Mouse (Mus musculus) gastrocnemius, postnatal 4 days (tissue): ENCODE data around the gene Stap2. TPM values are rescaled to one million over a fixed set of nuclear protein-coding genes. Genes with fewer than 3 reads are reported as not detected.

Source experiments
- DNase-seq, 2 experiments: peaks; one replicate each; pipeline ENCODE4 v3.0.0; 2021 to 2022; ENCODE audit warnings: low spot score in 2 of 2, mixed read lengths in 2 of 2
- total RNA-seq, 2 experiments: library from RNA; stranded (reverse); gene quantifications; 2 replicates each; pipeline ENCODE4 v1.2.3; 2021

The Stap2 gene
- total RNA-seq, 2 experiments from 2014 or later, result 7.0 TPM

DNA sequence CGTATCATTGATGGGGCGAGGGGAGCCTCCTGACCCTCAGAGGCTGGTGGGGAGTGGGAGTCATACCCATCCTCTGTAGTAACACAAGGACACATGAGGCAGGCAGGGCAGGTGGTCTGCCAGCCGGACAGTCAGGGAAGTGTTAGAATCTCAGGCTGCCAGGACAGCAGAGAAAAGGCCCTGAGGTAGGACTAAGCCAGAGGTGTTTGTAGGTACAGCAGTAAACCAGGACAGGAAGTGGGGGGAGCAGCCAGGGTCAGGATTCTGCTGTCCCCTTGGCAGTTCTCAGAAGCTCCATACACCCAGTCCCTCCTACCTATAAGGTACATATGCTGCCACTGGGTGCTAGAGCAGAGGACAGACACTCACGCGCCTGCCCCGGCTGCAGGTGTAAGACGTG, 43.8 kb downstream of the Stap2 start:
- DNase-seq, result peak; percentile 5 to 11

DNA sequence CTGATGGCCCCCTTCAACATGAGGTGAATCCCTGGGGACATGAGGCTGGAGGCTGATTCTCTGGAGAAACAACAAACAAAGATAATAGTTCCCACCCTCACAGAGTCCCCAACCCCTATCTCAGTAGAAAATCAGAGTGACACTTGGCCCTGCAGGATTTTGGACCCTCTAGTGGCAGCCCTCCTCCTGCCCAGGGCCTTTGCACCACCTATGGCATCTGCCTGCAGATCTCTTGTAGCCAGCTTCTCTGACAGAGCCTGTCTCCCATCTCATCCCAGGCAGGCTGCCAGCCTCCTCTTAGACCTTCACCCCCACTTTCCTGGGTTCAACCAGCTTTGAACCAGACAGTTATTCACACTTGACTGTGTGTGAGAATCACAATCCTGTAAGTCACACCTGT, 44.6 kb downstream of the Stap2 start:
- DNase-seq, result peak in 1 of 2 experiments; percentile 15

DNA sequence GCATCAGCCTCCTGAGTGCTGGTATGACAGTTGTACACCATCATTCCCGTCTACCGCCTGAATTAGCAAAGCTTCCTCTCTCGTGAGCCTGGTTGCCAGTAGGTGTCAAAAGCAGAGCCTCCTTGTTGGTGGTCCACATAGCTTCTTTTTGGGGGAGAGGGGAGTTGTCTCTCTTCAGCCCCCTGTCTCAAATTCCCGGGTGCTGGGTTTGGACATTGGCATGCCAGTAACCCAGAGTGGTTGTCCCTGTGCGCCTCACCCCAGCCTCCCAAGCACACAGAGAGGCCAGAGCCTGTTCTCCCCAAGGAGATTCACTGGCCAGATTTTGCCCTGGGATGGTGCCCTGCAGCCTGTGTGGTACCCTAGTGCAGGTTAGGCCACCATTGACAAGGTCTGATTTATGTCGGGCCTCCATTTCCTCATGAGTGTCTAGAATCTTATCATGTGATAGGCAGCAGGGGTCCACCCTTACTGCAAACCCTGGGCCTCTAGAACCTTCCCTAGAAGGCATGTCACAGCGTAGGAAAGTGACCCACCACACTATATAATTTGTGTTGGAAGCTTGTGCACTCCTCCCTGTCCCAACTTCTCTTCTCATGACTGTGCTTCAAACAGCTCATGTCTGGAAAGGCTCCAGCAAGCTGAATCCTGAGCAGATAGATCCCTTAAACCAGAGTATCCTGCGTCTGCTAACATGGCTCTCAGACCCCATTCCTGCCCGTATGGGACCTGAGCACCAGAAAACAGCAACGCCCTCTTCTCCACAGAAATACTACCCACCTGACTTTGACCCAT, 45.2 kb downstream of the Stap2 start:
- peak in 1 of 2 experiments; percentile 16 for DNase-seq

DNA sequence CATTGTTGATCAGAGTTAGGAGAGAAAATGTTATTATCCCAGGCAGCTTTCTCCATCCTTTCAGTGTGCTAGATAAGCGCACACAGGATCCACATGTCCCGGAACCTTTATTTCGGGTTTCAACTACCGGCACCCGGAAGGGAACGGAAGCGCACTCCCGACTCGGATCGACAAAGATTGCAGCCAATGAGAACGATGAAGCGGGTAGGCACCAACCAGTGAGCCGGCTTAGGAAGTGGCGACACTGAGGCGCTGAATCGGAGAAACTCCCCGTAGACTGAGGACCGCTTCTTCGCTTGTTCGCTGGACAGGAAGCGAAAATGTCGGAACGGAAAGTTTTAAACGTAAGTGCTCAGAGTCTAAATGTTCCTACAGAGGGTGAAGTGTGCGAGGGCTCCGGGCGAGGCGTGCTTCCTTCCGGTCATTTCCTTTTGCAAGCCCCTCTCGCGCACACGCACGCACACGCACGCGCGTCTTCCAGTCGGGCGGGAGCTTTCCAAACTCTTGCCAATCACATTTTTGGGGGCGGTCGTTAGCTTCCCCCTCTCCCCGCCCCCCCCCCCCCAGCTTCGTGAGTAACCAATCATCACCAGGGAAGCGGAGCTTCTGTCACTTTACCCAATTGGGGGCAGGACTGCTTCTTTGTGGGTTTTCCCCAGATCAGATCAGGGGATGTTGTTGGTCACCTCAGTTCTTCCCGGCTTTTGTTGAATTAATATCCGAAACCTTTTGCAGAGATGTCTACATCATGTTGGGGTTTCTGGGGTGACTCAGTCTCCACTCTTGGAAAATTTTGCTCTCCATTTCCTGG, 46.3 kb downstream of the Stap2 start, which contains the start of gene Yju2:
TSS of gene Yju2 (plus strand) at position 182 of the 811 bp plus-strand sequence.
- DNase-seq, result peak; percentile 78 to 90

DNA sequence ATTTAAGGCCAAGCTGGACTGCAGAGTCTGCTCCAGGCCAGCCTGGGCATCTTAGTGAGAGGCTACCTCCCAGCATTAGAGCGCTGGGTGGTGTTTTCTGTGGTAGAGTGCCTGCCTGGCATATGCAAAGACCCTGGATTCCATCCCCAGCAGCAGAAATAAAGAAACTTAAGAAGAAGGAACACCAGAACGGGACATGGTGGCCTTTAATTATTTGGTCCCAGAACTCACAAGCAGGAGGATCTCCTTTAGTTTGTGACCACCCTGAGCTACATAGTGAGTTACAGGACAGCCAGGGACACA, 46.8 kb downstream of the Stap2 start:
- DNase-seq, result peak in 1 of 2 experiments; percentile 14

DNA sequence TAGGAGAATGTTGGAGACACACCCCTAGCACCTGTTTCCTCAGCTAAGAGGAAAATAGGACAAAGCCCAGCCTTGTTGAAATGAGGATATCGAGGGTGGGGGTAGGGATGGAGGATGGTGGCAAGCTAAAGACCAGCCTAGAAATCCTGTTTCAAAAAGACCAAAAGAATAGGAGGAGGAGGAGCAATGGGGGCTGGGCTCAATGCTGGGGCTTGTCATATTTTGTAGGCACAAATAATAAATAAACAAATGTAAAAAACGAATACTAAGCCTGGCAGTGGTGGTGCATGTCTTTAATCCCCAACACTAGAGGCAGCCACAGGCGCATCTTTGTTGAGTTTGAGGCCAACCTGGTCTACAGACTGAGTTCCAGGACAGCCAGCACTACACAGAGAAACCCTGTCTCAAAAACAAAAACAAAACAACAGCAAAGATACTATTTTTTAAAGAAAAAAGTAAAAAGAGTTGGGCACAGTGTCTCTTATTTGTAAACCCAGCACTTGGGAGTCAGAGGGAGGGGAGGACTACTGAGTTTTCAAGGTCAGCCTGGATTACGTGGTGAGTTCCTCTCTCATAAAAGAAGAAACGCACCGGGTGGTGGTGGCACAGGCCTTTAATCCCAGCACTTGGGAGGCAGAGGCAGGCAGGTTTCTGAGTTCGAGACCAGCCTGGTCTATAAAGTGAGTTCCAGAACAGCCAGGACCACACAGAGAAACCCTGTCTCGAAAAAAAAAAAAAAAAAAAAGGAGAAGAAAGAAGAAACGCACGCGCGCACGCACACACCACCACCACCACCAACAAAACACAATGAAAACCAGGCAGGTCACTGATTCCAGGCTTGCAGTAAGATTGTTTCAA, 47.4 kb downstream of the Stap2 start:
- peak in 1 of 2 experiments; percentile 15 for DNase-seq

DNA sequence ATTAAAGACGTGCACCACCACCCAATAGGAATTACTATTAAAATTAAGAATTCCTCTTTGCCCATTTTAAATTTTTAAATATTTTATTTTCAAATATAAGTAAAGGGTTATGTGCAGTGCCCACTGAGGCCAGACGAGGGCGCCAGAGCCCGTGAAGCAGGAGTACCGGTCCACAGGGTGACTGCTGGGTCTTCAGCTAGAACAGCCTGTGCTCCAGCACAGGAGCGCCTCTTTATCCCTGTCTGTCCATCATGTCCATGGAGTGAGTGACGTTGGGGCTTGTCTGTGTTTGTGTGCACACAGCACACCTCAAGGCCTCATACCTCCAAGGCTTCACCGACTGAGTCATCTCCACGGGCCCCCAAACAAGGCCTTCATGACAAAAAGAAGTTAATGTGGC, 48.2 kb downstream of the Stap2 start:
- DNase-seq, result peak; percentile 50 to 75

DNA sequence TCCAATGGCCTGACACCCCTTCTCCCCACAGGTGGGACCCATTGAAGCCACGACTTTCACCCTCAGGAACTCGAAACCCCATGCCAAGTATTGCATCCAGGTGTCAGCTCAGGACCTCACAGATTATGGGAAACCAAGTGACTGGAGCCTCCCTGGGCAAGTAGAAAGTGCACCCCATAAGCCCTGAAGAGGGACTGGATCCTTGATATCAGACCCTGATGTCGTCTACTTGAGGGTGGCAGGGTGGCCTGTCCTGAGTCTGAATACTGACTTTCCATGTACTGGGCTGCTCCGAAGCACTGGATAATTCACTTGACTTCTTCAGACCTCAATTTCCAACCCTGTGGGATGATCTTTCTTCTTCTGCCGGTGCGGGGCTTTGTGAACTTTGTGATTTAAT, 48.8 kb downstream of the Stap2 start:
- peak; percentile 6 to 12 for DNase-seq

DNA sequence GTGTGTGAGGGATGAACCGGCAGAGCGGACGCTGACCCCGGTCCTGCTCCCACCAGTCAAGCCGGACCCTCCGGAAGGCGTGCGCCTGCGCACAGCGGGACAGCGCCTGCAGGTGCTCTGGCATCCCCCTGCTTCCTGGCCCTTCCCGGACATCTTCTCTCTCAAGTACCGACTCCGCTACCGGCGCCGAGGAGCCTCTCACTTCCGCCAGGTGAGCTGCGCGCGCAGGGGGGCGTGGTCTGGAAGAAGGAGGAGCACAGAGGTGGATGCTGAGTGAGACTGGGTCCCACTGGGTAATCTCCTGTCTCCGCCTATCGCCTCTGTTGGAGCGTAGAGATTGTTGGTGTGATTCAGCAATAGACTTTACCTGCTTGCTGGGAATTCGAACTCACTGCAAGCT, 49.3 kb downstream of the Stap2 start:
- DNase-seq, result peak; percentile 20 to 26

DNA sequence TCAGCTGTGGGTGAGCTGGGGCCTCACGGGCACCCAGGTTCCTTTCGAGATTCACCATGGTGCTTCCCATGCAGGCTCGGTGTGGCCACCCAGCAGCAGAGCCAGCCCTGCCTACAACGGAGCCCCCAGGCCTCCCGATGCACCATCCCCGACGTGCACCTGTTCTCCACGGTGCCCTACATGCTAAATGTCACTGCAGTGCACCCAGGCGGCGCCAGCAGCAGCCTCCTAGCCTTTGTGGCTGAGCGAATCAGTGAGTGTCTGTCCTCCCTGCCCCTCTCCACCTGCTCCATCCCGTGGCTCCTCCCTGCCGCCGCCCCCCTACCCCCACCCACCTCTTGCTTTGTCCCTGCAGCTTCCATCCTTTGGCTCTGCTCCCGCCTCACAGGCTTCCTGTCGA, 51.2 kb downstream of the Stap2 start:
- no peak for DNase-seq

DNA sequence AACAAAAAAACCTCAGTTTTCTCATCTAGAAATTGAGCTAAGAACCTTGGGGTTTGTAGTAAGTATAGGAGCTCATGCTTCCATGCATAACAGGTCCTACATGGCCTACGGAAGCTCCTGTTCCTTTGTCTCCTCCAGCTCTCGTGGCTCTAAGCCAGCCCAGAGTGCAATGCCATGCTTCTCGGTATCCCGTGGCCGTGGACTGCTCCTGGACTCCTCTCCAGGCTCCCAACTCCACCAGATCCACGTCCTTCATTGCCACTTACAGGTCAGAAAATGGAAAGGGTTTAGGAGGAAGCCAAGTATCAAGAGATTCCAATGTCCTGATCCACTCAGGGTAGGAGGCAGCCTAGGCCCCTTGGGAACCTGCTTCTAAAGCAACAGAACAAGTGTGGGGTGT, 51.6 kb downstream of the Stap2 start:
- DNase-seq, result no peak

DNA sequence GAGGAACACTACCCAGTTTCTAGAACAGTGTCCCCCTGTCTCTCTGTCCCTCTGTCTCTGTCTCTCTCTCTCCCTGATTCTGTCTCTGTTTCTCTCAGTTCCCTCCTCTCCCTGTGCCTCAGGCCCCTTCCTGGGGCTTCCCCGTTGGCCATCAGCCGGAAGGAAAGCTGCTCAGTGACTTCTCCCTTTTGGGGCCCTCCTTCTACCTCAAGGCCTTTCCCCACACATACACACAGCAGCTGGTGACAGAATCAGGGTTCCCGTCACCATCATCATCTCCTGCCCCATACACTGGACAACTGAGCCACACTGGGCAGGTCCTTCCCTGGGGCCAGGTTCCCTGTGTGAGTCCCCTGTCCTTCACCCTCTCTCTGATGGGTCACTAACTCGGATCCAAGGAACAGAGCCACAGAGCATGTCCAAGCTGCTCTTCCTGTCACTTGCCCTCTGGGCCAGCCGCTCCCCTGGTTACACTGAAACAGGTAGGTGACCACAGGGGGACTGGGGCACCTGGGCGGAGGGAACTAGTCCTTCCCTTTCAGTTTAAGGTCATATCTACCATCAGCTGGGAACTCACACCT, 52.8 kb downstream of the Stap2 start, which contains the start of gene Ebi3:
TSS of gene Ebi3 (plus strand) at position 194 of the 581 bp plus-strand sequence.
- no peak for DNase-seq

DNA sequence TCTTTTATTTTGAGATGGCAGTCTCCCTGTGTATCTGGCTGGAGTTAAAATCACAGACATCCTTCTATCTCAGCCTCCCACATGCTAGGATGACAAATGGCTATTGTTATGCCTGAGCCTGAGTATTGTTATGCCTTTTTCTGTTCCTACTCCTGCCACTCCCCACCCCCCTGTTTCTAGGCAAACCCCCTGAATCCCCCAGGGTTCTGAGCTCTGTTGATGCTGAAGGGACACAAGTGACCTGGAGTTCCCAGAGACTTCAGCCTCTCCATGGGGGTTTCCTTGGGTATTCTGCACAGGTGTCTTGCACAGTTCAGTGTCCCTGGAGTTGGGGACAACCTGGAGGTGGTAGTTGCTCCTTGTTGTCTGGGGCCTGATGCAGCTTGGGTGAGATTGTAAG, 53.3 kb downstream of the Stap2 start:
- DNase-seq, result no peak

DNA sequence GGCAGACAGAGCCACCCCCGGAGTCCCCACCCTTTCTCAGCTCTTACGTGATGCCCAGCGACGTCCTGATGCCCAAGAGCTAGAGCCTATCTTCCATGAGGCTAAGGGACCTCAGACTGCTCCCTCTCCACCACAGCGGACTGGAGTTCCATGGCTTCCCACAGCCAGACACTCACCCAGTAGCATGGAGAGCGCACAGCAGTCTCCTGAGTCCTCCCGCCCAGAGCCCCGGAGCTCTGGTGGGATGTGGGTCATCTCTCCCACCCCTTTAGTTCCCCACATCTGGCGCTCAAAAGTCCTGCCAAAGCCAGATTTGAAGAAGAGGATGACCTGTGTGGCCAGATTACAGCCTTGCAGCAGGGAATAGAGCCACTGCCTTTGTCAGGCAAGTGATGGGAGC, 54.8 kb downstream of the Stap2 start:
- DNase-seq, result no peak

DNA sequence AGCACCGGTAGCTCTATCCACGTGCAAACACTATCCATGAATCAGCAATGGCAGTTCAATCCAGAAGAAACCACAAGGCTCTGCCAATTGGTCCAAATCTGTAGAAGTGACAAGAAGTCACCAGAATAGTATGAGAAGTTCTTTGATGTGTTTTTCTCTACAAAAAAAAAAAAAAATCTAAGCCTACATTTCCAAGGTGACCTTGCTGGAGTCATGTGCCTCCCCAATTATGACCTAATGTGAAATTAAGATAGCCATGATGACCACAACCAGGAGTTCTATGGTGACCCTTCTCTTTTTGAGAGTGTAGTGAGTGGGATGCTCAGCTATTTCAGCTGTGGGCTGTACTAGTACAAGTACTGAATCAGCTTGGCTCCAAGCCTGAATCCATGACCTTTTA, 56.0 kb downstream of the Stap2 start, which contains the start of gene Zfp119b:
TSS of gene Zfp119b (minus strand) at position 101 of the 400 bp plus-strand sequence.
- DNase-seq, result no peak

DNA sequence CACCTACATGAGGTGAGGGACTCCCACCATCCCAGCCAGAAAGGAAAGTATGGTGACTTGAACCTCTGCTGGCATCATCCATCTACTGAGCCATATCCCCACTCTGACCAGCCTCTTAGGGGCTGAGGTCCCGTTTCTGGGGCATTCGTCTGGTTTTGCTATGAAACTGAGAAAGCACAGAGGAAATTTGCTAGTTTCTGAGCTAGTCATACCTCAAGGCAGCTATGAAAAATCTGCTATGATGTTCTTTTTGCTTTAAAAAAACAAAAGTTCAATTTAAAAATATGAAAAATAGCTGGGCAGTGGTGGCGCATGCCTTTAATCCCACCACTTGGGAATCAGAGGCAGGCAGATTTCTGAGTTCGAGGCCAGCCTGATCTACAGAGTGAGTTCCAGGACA, 56.7 kb downstream of the Stap2 start:
- no peak for DNase-seq

Other genes with a start within 250 kb of the Stap2 start
- 1 to 10 TPM; 3.6 to 5.5 TPM for gene Zfp119a, start 126.7 kb downstream of the Stap2 start, total RNA-seq
- gene Zfp959, start 113.5 kb downstream of the Stap2 start, total RNA-seq, result 1 to 10 TPM; 5.4 to 6.1 TPM
- 1 to 10 TPM; 3.8 to 4.0 TPM for gene Zfp119b, start 56.1 kb downstream of the Stap2 start, total RNA-seq
- gene Ebi3, start 52.9 kb downstream of the Stap2 start, total RNA-seq, result 1 to 10 TPM; 1.9 to 2.0 TPM
- gene Yju2, start 46.5 kb downstream of the Stap2 start, total RNA-seq, result 10 to 100 TPM; 15.3 to 15.9 TPM
- 1 to 10 TPM; 1.8 to 1.9 TPM for gene Shd, start 35.1 kb downstream of the Stap2 start, total RNA-seq
- under 1 TPM in 1 of 2 experiments, not detected in 1; 0.32 TPM for gene Fsd1, start 19.1 kb downstream of the Stap2 start, total RNA-seq
- 10 to 100 TPM; 32.7 to 44.3 TPM for gene Mpnd, start 127 bp upstream of the Stap2 start, total RNA-seq
- gene Sh3gl1, start 31.1 kb upstream of the Stap2 start, total RNA-seq, result 10 to 100 TPM; 56.0 to 59.9 TPM
- gene Chaf1a, start 34.9 kb upstream of the Stap2 start, total RNA-seq, result 10 to 100 TPM; 13.4 to 14.0 TPM
- gene Ubxn6, start 69.4 kb upstream of the Stap2 start, total RNA-seq, result 10 to 100 TPM; 45.7 to 46.1 TPM
- 10 to 100 TPM; 52.4 to 61.6 TPM for gene Hdgfl2, start 74.0 kb upstream of the Stap2 start, total RNA-seq
- 10 to 100 TPM; 60.0 to 80.1 TPM for gene Plin4, start 104.2 kb upstream of the Stap2 start, total RNA-seq
- 10 to 100 TPM; 25.7 to 29.7 TPM for gene Plin5, start 112.0 kb upstream of the Stap2 start, total RNA-seq
- gene Lrg1, start 116.4 kb upstream of the Stap2 start, total RNA-seq, result 1 to 10 TPM; 3.1 to 4.0 TPM
- gene Sema6b, start 134.8 kb upstream of the Stap2 start, total RNA-seq, result 10 to 100 TPM; 21.0 to 21.8 TPM
- 1 to 10 TPM; 6.7 to 6.8 TPM for gene Tnfaip8l1, start 156.9 kb upstream of the Stap2 start, total RNA-seq
- gene Mydgf, start 178.3 kb upstream of the Stap2 start, total RNA-seq, result 10 to 100 TPM; 42.4 to 47.5 TPM
- gene Dpp9, start 213.3 kb upstream of the Stap2 start, total RNA-seq, result 10 to 100 TPM; 30.0 to 30.5 TPM